Mouse (Mus musculus): ENCODE results near the gene Nme4.

The Nme4 gene

DNA sequence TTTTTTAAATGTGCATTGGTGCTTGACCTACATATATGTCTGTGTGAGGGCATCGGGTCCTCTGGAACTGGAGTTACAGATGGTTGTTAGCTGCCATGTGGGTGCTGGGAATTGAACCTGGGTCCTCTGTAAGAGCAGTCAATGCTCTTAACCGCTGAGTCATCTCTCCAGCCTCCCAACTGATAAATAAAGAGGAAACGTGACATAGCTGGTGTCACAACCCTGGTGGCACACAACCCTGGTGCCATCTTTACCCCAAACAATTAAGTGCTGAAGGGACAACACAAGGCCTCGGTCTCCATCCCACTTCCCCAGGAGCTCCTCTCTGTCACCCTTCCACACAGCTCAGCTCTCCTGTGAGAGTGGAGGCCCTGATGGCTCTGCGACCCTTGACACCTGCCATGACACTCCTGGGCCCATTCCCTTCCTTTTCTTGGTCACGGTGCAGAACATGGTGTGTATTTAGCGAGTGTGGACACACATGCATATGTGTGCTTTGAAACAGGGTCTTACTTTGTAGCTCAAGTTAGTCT, 28.8 kb downstream of the Nme4 start:
- no peak for DNase-seq (ENCODE audit: low read depth)

DNA sequence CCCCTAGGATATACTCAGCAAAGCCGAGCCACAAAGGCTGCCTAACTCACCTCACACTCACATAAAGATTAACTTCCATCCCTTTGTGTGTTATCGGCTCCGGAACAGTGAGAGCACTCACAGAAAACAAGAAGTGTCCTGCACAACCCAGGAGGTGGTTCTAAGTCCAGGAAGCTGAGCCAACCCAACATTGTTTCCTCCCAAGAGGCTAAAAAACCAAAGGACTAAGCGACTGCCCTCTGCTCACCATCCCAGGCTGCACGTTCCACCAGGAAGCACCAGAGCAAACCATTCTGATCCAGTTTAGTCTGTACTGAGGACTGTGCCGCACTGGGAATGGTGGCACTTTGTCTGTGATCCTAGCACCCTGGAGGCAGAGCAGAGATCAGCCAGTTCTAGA, 30.5 kb downstream of the Nme4 start:
- DNase-seq (ENCODE audit: low read depth), result no peak

DNA sequence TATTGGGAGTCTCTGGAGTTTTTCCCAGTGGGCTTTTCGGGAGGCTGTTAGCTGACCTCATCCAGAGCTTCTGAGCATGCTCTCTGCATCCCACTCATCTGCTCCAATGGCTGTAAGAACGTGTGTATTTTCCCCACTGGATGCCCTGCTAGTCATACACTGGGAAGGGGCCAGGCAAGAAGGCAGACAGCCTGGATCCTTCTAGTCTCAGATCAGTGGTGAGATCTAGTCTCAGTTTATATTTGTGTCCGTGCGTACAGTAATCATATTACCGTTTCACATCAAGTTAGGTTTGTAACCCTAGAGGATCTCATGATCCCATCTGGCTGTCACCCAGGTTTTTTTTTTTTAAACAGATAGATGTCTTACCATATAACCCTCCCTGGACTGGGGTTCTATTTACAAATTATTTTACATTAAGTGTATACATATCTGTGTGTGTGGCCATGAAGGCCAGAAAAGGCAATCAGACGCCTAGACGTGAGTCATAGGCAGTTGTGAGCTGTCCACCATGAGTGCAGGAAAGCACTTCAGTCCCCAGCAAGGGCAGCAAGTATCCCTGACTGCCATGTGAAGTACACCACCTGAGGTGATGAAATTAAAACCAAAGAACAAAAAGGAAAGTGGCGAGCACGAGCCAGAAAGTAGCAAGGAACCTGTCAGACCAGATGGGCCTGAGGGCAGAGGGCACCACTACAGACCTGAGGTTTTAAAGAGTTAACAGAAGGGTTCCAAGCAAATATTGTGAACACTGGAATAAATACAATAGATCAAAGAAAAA, 37.4 kb downstream of the Nme4 start:
- DNase-seq (ENCODE audit: low read depth), result no peak

- no peak for DNase-seq (ENCODE audit: low read depth)
Measured at GRCm38 (mm10) chr17:26057278-26057677, 38.1 kb downstream of the Nme4 start.

- no peak for DNase-seq (ENCODE audit: low read depth)
Measured at GRCm38 (mm10) chr17:26055164-26055563, 40.2 kb downstream of the Nme4 start.

GRCm38 (mm10) chr17:26054133-26054845, 41.1 kb downstream of the Nme4 start:
- DNase-seq (ENCODE audit: low read depth), result no peak

DNA sequence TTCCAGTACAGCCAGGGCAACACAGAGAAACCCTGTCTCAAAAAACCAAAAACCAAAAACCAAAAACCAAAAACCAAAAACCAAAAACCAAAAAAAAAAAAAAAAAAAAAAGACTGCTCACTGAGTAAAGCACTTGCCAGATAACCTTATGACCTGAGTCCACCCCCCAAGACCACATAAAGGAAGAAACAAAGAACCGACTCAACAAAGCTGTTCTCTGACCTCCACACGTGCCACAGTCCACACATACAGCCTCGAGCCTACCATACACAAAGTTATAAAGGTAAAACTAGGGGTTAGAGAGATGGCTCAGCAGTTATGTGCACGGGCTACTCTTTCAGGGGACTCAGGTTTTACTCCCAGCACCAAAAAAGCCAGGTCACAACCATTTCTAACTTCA, 42.7 kb downstream of the Nme4 start:
- no peak for DNase-seq (ENCODE audit: low read depth)

- no peak for DNase-seq (ENCODE audit: low read depth)
Measured at GRCm38 (mm10) chr17:26052074-26052473, 43.3 kb downstream of the Nme4 start.

DNA sequence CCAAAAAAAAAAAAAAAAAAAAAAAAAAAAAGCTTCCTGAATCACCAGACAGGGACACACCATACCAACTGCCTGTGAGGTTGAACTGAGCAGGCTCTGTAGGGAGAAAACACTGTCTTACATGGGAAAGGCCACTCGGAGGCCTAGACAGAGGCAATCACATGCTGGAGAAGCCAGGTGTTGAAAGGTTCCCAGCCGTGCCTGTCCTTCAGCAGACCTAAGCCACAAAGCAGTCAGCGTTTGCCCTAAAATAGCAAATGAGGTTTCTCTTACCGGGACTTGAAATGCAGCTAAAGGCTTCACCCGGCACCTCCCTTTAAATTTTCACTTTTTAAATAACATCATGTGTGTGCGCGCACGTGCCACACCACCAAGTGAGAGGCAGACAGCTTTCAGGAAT, 47.3 kb downstream of the Nme4 start:
- DNase-seq (ENCODE audit: low read depth), result no peak

DNA sequence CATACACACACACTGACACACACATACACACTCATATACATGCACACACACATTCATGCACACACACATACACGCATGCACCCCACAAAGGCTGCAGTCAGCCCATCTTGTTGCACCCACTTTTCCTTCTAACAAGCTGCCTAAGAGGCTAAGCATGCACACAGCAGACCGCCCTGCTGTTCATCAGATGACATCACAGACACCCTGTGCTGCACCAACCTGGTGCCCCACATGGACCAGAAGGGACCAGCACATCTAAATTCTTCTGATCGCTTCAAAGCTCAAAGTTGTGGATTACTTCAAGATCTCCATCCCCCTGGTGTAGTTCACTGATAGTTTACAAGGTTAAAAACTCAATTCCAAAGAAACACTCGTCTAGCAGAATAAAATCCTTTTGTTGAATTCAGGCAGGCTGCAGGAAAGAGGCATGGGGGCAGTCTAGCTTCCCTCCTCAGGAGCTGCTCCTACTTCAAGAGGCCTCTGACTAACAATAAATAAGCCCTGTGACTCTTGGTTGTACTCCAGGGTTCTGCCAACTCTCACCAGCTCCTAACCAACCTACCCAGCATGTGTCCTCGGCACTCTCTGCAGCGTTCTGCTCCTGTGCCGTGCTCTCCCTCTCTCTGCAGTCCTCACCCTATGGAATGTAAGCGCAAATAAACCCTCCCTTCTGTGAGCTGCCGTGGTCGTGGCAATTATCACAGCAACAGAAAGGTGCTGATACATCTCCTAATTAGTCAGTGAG, 49.0 kb downstream of the Nme4 start:
- DNase-seq (ENCODE audit: low read depth), result no peak

- DNase-seq (ENCODE audit: low read depth), result no peak
Measured at GRCm38 (mm10) chr17:26045285-26045684, 50.1 kb downstream of the Nme4 start.

DNA sequence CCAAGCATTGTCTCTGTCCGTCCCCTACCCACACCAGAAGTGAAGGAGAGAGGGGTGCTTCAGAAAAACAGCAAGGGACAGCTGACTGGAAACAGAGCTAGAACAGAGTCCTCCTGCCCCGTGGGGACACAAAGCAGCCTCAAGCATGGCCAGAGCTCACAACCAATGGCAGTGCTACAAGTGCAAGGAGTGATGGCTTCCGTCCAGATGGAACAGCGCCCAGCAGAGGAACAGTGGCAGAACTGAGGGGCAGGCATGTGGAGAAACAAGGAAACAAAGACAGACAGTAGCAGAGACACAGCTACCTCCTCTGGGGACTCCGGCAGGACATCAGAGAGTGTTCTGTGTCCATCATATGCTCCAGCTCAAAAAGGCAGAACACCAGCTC, 52.2 kb downstream of the Nme4 start:
- no peak for DNase-seq (ENCODE audit: low read depth)

DNA sequence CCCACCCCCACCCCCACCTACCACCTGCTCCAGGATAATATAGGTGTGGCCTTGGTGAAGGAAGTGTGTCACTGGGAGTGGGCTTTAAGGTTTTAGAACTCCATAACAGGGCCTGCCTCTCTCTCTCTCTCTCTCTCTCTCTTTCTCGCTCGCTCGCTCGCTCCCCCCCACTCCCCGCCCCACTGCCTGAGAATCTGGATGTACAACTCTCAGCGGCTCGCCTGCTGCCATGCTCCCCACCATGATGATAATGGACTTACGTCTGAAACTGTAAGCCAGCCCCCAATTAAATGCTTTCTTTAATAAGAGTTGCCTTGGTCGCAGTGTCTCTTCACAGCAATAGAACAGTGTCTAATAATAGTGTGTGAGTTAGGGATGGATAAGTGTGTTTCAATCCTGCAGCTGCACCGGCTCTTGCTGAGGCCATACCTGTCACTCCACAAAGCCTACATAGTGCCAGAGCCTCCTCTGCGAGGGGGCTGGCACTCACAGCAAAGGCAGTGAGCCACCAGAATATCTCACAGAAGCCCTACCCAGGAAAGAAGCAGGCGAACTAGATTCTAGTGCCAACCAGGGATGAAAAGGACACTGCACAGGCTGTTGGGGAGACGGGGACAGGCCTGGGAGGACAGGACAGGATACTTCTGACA, 52.7 kb downstream of the Nme4 start:
- no peak for DNase-seq (ENCODE audit: low read depth)
